Mouse (Mus musculus): ENCODE measurements around the gene Sipa1l3. TPM values are rescaled to one million over a fixed set of nuclear protein-coding genes. Genes with fewer than 3 reads are reported as not detected.

Sipa1l3 gene
- polyA plus RNA-seq, 1 experiment from 2014 or later, result 4.5 TPM

GRCm38 (mm10) chr7:29457772-29458171, 60.7 kb downstream of the Sipa1l3 start:
- ATAC-seq (replicated peaks; ENCODE audit: insufficient number of reproducible peaks, low FRiP score, low TSS enrichment, low read depth), result no peak
- no peak overlapping the region for H3K9ac ChIP-seq (replicated peaks; ENCODE audit: low read length)
- DNase-seq (ENCODE audit: low spot score), result no peak
- H3K4me2 ChIP-seq (ENCODE audit: low read depth, low read length), result no peak overlapping the region
- no peaks in the 10 kb centered on the region for H3K9me3 ChIP-seq (replicated peaks; ENCODE audit: control insufficient read depth, low read length)
- no peaks in the 10 kb centered on the region for H3K36me3 ChIP-seq (replicated peaks; ENCODE audit: control insufficient read depth, insufficient read depth, low read depth, low read length)
- 72% methylated on average over 6 of the region's 6 CpGs for WGBS
- H3K27ac ChIP-seq (replicated peaks; ENCODE audit: low read depth, low read length), result no peak overlapping the region
- H3K4me3 ChIP-seq (ENCODE audit: low read depth, low read length), result no peak overlapping the region
- H3K27me3 ChIP-seq (ENCODE audit: control insufficient read depth, insufficient read depth, low read length), result no peaks in the 10 kb centered on the region
- H3K4me1 ChIP-seq (ENCODE audit: control insufficient read depth, insufficient read depth, low read length), result peaks cover 3% of the 10 kb centered on the region; the same call in 1 of the 2 replicates

- no peak for DNase-seq (ENCODE audit: low spot score)
- no peak overlapping the region for H3K27ac ChIP-seq (replicated peaks; ENCODE audit: low read depth, low read length)
- ATAC-seq (replicated peaks; ENCODE audit: insufficient number of reproducible peaks, low FRiP score, low TSS enrichment, low read depth), result no peak
- no peak overlapping the region for H3K4me2 ChIP-seq (ENCODE audit: low read depth, low read length)
- no peaks in the 10 kb centered on the region for H3K27me3 ChIP-seq (ENCODE audit: control insufficient read depth, insufficient read depth, low read length)
- WGBS, result 81% methylated on average over 9 of the region's 9 CpGs
- H3K9ac ChIP-seq (replicated peaks; ENCODE audit: low read length), result no peak overlapping the region
- no peaks in the 10 kb centered on the region for H3K36me3 ChIP-seq (replicated peaks; ENCODE audit: control insufficient read depth, insufficient read depth, low read depth, low read length)
- H3K4me3 ChIP-seq (ENCODE audit: low read depth, low read length), result no peak overlapping the region
- H3K4me1 ChIP-seq (ENCODE audit: control insufficient read depth, insufficient read depth, low read length), result peaks cover 3% of the 10 kb centered on the region; the same call in 1 of the 2 replicates
- H3K9me3 ChIP-seq (replicated peaks; ENCODE audit: control insufficient read depth, low read length), result no peaks in the 10 kb centered on the region
These were observed 61.7 kb downstream of the Sipa1l3 start for GRCm38 (mm10) chr7:29456716-29457115.

- ATAC-seq (replicated peaks; ENCODE audit: insufficient number of reproducible peaks, low FRiP score, low TSS enrichment, low read depth) (no peak), DNase-seq (ENCODE audit: low spot score) (no peak)
- WGBS, result 71% methylated on average over 6 of the region's 6 CpGs
- Histone ChIP-seq H3K4me2 (ENCODE audit: low read depth, low read length) (no peak overlapping the region), H3K27ac (replicated peaks; ENCODE audit: low read depth, low read length) (no peak overlapping the region), H3K4me3 (ENCODE audit: low read depth, low read length) (no peak overlapping the region), H3K27me3 (ENCODE audit: control insufficient read depth, insufficient read depth, low read length) (no peaks in the 10 kb centered on the region), H3K9me3 (replicated peaks; ENCODE audit: control insufficient read depth, low read length) (no peaks in the 10 kb centered on the region), H3K36me3 (replicated peaks; ENCODE audit: control insufficient read depth, insufficient read depth, low read depth, low read length) (no peaks in the 10 kb centered on the region), H3K4me1 (ENCODE audit: control insufficient read depth, insufficient read depth, low read length) (peaks cover 3% of the 10 kb centered on the region; the same call in 1 of the 2 replicates), H3K9ac (replicated peaks; ENCODE audit: low read length) (no peak overlapping the region)
These were observed 62.9 kb downstream of the Sipa1l3 start for GRCm38 (mm10) chr7:29455591-29455990.

GRCm38 (mm10) chr7:29454965-29455364, 63.5 kb downstream of the Sipa1l3 start:
- Histone ChIP-seq H3K27ac (replicated peaks; ENCODE audit: low read depth, low read length) (no peak overlapping the region), H3K4me2 (ENCODE audit: low read depth, low read length) (no peak overlapping the region), H3K9me3 (replicated peaks; ENCODE audit: control insufficient read depth, low read length) (no peaks in the 10 kb centered on the region), H3K4me3 (ENCODE audit: low read depth, low read length) (no peak overlapping the region), H3K27me3 (ENCODE audit: control insufficient read depth, insufficient read depth, low read length) (no peaks in the 10 kb centered on the region), H3K4me1 (ENCODE audit: control insufficient read depth, insufficient read depth, low read length) (peaks cover 3% of the 10 kb centered on the region; the same call in 1 of the 2 replicates), H3K36me3 (replicated peaks; ENCODE audit: control insufficient read depth, insufficient read depth, low read depth, low read length) (no peaks in the 10 kb centered on the region), H3K9ac (replicated peaks; ENCODE audit: low read length) (no peak overlapping the region)
- WGBS, result 73% methylated on average over 7 of the region's 7 CpGs
- DNase-seq (ENCODE audit: low spot score) (no peak), ATAC-seq (replicated peaks; ENCODE audit: insufficient number of reproducible peaks, low FRiP score, low TSS enrichment, low read depth) (no peak)

GRCm38 (mm10) chr7:29452991-29453741, 65.3 kb downstream of the Sipa1l3 start:
- H3K27ac ChIP-seq (replicated peaks; ENCODE audit: low read depth, low read length), result peak overlapping the region; percentile 49; the same call in 1 of the 2 replicates
- H3K4me2 ChIP-seq (ENCODE audit: low read depth, low read length), result peak overlapping the region; percentile 24; the same call in 1 of the 2 replicates
- no peaks in the 10 kb centered on the region for H3K9me3 ChIP-seq (replicated peaks; ENCODE audit: control insufficient read depth, low read length)
- no peaks in the 10 kb centered on the region for H3K27me3 ChIP-seq (ENCODE audit: control insufficient read depth, insufficient read depth, low read length)
- no peak overlapping the region for H3K4me3 ChIP-seq (ENCODE audit: low read depth, low read length)
- peaks cover 3% of the 10 kb centered on the region; the same call in 1 of the 2 replicates for H3K4me1 ChIP-seq (ENCODE audit: control insufficient read depth, insufficient read depth, low read length)
- WGBS, result 12% methylated on average over 18 of the region's 18 CpGs
- peak overlapping the region; percentile 18 for H3K9ac ChIP-seq (replicated peaks; ENCODE audit: low read length)
- 0 out of 2 replicates have a peak, but pooled peaks have one; percentile 54 for ATAC-seq (replicated peaks; ENCODE audit: insufficient number of reproducible peaks, low FRiP score, low TSS enrichment, low read depth)
- peak; percentile 73 for DNase-seq (ENCODE audit: low spot score)
- H3K36me3 ChIP-seq (replicated peaks; ENCODE audit: control insufficient read depth, insufficient read depth, low read depth, low read length), result no peaks in the 10 kb centered on the region

- Histone ChIP-seq H3K36me3 (replicated peaks; ENCODE audit: control insufficient read depth, insufficient read depth, low read depth, low read length) (no peaks in the 10 kb centered on the region), H3K4me3 (ENCODE audit: low read depth, low read length) (no peak overlapping the region), H3K4me1 (ENCODE audit: control insufficient read depth, insufficient read depth, low read length) (peaks cover 3% of the 10 kb centered on the region; the same call in 1 of the 2 replicates), H3K27me3 (ENCODE audit: control insufficient read depth, insufficient read depth, low read length) (no peaks in the 10 kb centered on the region), H3K4me2 (ENCODE audit: low read depth, low read length) (no peak overlapping the region), H3K27ac (replicated peaks; ENCODE audit: low read depth, low read length) (no peak overlapping the region), H3K9me3 (replicated peaks; ENCODE audit: control insufficient read depth, low read length) (no peaks in the 10 kb centered on the region), H3K9ac (replicated peaks; ENCODE audit: low read length) (no peak overlapping the region)
- ATAC-seq (replicated peaks; ENCODE audit: insufficient number of reproducible peaks, low FRiP score, low TSS enrichment, low read depth) (no peak), DNase-seq (ENCODE audit: low spot score) (no peak)
- 86% methylated on average over 6 of the region's 6 CpGs for WGBS
These were observed 66.1 kb downstream of the Sipa1l3 start for GRCm38 (mm10) chr7:29452381-29452780.

GRCm38 (mm10) chr7:29450175-29450574, 68.3 kb downstream of the Sipa1l3 start:
- no peak overlapping the region for H3K9ac ChIP-seq (replicated peaks; ENCODE audit: low read length)
- no peak overlapping the region for H3K4me3 ChIP-seq (ENCODE audit: low read depth, low read length)
- no peaks in the 10 kb centered on the region for H3K36me3 ChIP-seq (replicated peaks; ENCODE audit: control insufficient read depth, insufficient read depth, low read depth, low read length)
- DNase-seq (ENCODE audit: low spot score) (no peak), ATAC-seq (replicated peaks; ENCODE audit: insufficient number of reproducible peaks, low FRiP score, low TSS enrichment, low read depth) (no peak)
- 75% methylated on average over 5 of the region's 5 CpGs for WGBS
- H3K27ac ChIP-seq (replicated peaks; ENCODE audit: low read depth, low read length), result no peak overlapping the region
- no peak overlapping the region for H3K4me2 ChIP-seq (ENCODE audit: low read depth, low read length)
- no peaks in the 10 kb centered on the region for H3K27me3 ChIP-seq (ENCODE audit: control insufficient read depth, insufficient read depth, low read length)
- H3K9me3 ChIP-seq (replicated peaks; ENCODE audit: control insufficient read depth, low read length), result no peaks in the 10 kb centered on the region
- H3K4me1 ChIP-seq (ENCODE audit: control insufficient read depth, insufficient read depth, low read length), result peaks cover 3% of the 10 kb centered on the region; the same call in 1 of the 2 replicates

- Histone ChIP-seq H3K4me1 (ENCODE audit: control insufficient read depth, insufficient read depth, low read length) (peaks cover 3% of the 10 kb centered on the region; the same call in 1 of the 2 replicates), H3K27me3 (ENCODE audit: control insufficient read depth, insufficient read depth, low read length) (no peaks in the 10 kb centered on the region), H3K4me3 (ENCODE audit: low read depth, low read length) (no peak overlapping the region), H3K9ac (replicated peaks; ENCODE audit: low read length) (no peak overlapping the region), H3K36me3 (replicated peaks; ENCODE audit: control insufficient read depth, insufficient read depth, low read depth, low read length) (no peaks in the 10 kb centered on the region), H3K27ac (replicated peaks; ENCODE audit: low read depth, low read length) (no peak overlapping the region), H3K9me3 (replicated peaks; ENCODE audit: control insufficient read depth, low read length) (no peaks in the 10 kb centered on the region), H3K4me2 (ENCODE audit: low read depth, low read length) (no peak overlapping the region)
- WGBS, result 92% methylated on average over 6 of the region's 6 CpGs
- no peak for ATAC-seq (replicated peaks; ENCODE audit: insufficient number of reproducible peaks, low FRiP score, low TSS enrichment, low read depth)
- DNase-seq (ENCODE audit: low spot score), result no peak
These were observed 69.6 kb downstream of the Sipa1l3 start for GRCm38 (mm10) chr7:29448830-29449229.
